Mouse (Mus musculus) retina, adult 2 months (tissue): ENCODE measurements at regions not wholly inside any gene's neighbourhood (a gene's known extent, or its start where the extent isn't known, plus 50 kb on each side); places are given as distances from the start of the nearest gene placed in this dataset.

Experiments
- DNase-seq: peaks from one replicate; pipeline ENCODE4 v3.0.0-alpha.2; 2012; ENCODE audit warnings: low read depth, low spot score

GRCm38 (mm10) chr5:119563510-119564351, 106.7 kb upstream of the Tbx3 start:
- no peak for DNase-seq

GRCm38 (mm10) chr5:119567639-119568038, 102.8 kb upstream of the Tbx3 start:
- no peak for DNase-seq

- DNase-seq: no peak
These were observed 100.4 kb upstream of the Tbx3 start for GRCm38 (mm10) chr5:119570054-119570453.

- no peak for DNase-seq
These were observed 98.8 kb upstream of the Tbx3 start for GRCm38 (mm10) chr5:119571644-119572043.

GRCm38 (mm10) chr5:119575124-119575523, 95.3 kb upstream of the Tbx3 start:
- no peak for DNase-seq

- no peak for DNase-seq
These were observed 91.2 kb upstream of the Tbx3 start for GRCm38 (mm10) chr5:119579288-119579687.

GRCm38 (mm10) chr5:119579806-119580205, 90.7 kb upstream of the Tbx3 start:
- no peak for DNase-seq

GRCm38 (mm10) chr5:119580395-119580794, 90.1 kb upstream of the Tbx3 start:
- DNase-seq: no peak

- DNase-seq: no peak
These were observed 89.7 kb upstream of the Tbx3 start for GRCm38 (mm10) chr5:119580798-119581197.

- DNase-seq: no peak
These were observed 86.1 kb upstream of the Tbx3 start for GRCm38 (mm10) chr5:119584389-119584788.

GRCm38 (mm10) chr5:119584914-119585313, 85.6 kb upstream of the Tbx3 start:
- no peak for DNase-seq

GRCm38 (mm10) chr5:119586391-119587058, 83.9 kb upstream of the Tbx3 start:
- no peak for DNase-seq

GRCm38 (mm10) chr5:119587239-119587811, 83.1 kb upstream of the Tbx3 start:
- no peak for DNase-seq

- DNase-seq: no peak
These were observed 81.9 kb upstream of the Tbx3 start for GRCm38 (mm10) chr5:119588340-119589272.

- DNase-seq: no peak
These were observed 79.2 kb upstream of the Tbx3 start for GRCm38 (mm10) chr5:119591271-119591670.

GRCm38 (mm10) chr5:119592891-119593290, 77.6 kb upstream of the Tbx3 start:
- no peak for DNase-seq

GRCm38 (mm10) chr5:119594541-119594940, 75.9 kb upstream of the Tbx3 start:
- no peak for DNase-seq

- no peak for DNase-seq
These were observed 74.0 kb upstream of the Tbx3 start for GRCm38 (mm10) chr5:119596295-119596993.

GRCm38 (mm10) chr5:119596994-119597391, 73.5 kb upstream of the Tbx3 start:
- no peak for DNase-seq

- no peak for DNase-seq
These were observed 72.9 kb upstream of the Tbx3 start for GRCm38 (mm10) chr5:119597530-119597929.

GRCm38 (mm10) chr5:119598166-119598565, 72.3 kb upstream of the Tbx3 start:
- DNase-seq: no peak
